Mouse (Mus musculus): ENCODE results near the gene Ramp2. TPM values are rescaled to one million over a fixed set of nuclear protein-coding genes. Genes with fewer than 3 reads are reported as not detected.

Ramp2 gene
- 50.3 and 52.7 TPM in 2 replicates for polyA plus RNA-seq (2012; rRNA removed)

- H3K27me3 ChIP-seq (ENCODE audit: control insufficient read depth, insufficient read depth, low read length): no peaks in the 10 kb centered on the region; the same call in 1 of the 2 replicates
- 1% methylated on average over 61 of the region's 63 CpGs for WGBS
- peak within 1 kb of the TSS; percentile 51 for H3K4me3 ChIP-seq (replicated peaks; ENCODE audit: insufficient read depth, low read depth, low read length)
- no peaks in the 10 kb centered on the region for H3K4me1 ChIP-seq (ENCODE audit: control insufficient read depth, insufficient read depth, low read length)
- H3K27ac ChIP-seq (ENCODE audit: insufficient read depth, low read length): peak within 1 kb of the TSS; percentile 17; the same call in 1 of the 2 replicates
- TF ChIP-seq CTCF (IDR thresholded peaks at IDR 0.05; ENCODE audit: borderline replicate concordance, insufficient read depth, low read depth, low read length): no peak
- no peak for TF ChIP-seq POLR2A (IDR thresholded peaks at IDR 0.05; ENCODE audit: borderline replicate concordance, insufficient read depth, low read length)
- peak in 1 of 2 experiments; percentile 22 for DNase-seq
These were observed at the start of gene Ramp2 for GRCm38 (mm10) chr11:101245855-101246701. Gene Ramp2, plus strand, starts transcription at chr11:101246028.

GRCm38 (mm10) chr11:101196175-101196574 lies 49.7 kb upstream of the Ramp2 start:
- 95% methylated on average over 8 of the region's 8 CpGs for WGBS

DNA sequence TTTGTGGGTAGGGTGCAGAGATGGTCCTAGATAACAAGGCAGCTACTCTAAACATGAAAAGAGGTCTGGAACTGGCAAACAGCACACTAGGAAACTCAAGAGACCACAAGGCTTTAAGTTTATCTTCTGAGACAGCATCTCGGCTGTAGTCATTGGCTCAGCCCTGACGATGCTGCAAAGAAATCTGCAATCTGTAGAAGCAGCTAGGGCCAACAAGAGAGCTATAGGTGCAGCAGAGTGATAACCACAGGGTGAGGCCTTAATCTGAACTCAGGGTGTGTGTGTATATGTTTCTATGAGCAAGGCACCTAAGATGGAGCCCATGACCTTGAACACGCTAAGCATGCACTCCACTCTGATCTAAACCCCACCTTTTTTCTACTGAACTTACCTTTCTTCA lies 46.3 kb upstream of the Ramp2 start:
- Histone ChIP-seq H3K27ac (ENCODE audit: insufficient read depth, low read length) (no peak overlapping the region), H3K27me3 (ENCODE audit: control insufficient read depth, insufficient read depth, low read length) (no peaks in the 10 kb centered on the region), H3K4me3 (replicated peaks; ENCODE audit: insufficient read depth, low read depth, low read length) (no peak overlapping the region), H3K4me1 (ENCODE audit: control insufficient read depth, insufficient read depth, low read length) (peaks cover 6% of the 10 kb centered on the region; the same call in 1 of the 2 replicates)
- 94% methylated on average over 3 of the region's 3 CpGs for WGBS
- TF ChIP-seq CTCF (IDR thresholded peaks at IDR 0.05; ENCODE audit: borderline replicate concordance, insufficient read depth, low read depth, low read length) (no peak), POLR2A (IDR thresholded peaks at IDR 0.05; ENCODE audit: borderline replicate concordance, insufficient read depth, low read length) (no peak)
- DNase-seq: no peak

More at GRCm38 (mm10) chr11:101196175-101196574, 49.7 kb upstream of the Ramp2 start:
- Histone ChIP-seq H3K27me3 (ENCODE audit: control insufficient read depth, insufficient read depth, low read length) (no peaks in the 10 kb centered on the region), H3K27ac (ENCODE audit: insufficient read depth, low read length) (no peak overlapping the region), H3K4me3 (replicated peaks; ENCODE audit: insufficient read depth, low read depth, low read length) (no peak overlapping the region), H3K4me1 (ENCODE audit: control insufficient read depth, insufficient read depth, low read length) (peaks cover 34% of the 10 kb centered on the region)
- DNase-seq: no peak
- TF ChIP-seq CTCF (IDR thresholded peaks at IDR 0.05; ENCODE audit: borderline replicate concordance, insufficient read depth, low read depth, low read length) (no peak), POLR2A (IDR thresholded peaks at IDR 0.05; ENCODE audit: borderline replicate concordance, insufficient read depth, low read length) (no peak)

GRCm38 (mm10) chr11:101200986-101201385 lies 44.8 kb upstream of the Ramp2 start:
- Histone ChIP-seq H3K27me3 (ENCODE audit: control insufficient read depth, insufficient read depth, low read length) (no peaks in the 10 kb centered on the region), H3K4me1 (ENCODE audit: control insufficient read depth, insufficient read depth, low read length) (peaks cover 6% of the 10 kb centered on the region; the same call in 1 of the 2 replicates), H3K27ac (ENCODE audit: insufficient read depth, low read length) (peak overlapping the region; percentile 41; the same call in 1 of the 2 replicates), H3K4me3 (replicated peaks; ENCODE audit: insufficient read depth, low read depth, low read length) (peak overlapping the region; percentile 33)
- peak; percentile 77 to 86 for DNase-seq
- WGBS: 3% methylated on average over 7 of the region's 7 CpGs
- TF ChIP-seq POLR2A (IDR thresholded peaks at IDR 0.05; ENCODE audit: borderline replicate concordance, insufficient read depth, low read length) (peak; percentile 36; the same call in 1 of the 2 replicates), CTCF (IDR thresholded peaks at IDR 0.05; ENCODE audit: borderline replicate concordance, insufficient read depth, low read depth, low read length) (peak; percentile 97)

GRCm38 (mm10) chr11:101211970-101212369 lies 33.9 kb upstream of the Ramp2 start:
- peak in 1 of 2 experiments; percentile 63 for DNase-seq
- H3K4me1 ChIP-seq (ENCODE audit: control insufficient read depth, insufficient read depth, low read length): no peaks in the 10 kb centered on the region
- no peak for TF ChIP-seq POLR2A (IDR thresholded peaks at IDR 0.05; ENCODE audit: borderline replicate concordance, insufficient read depth, low read length)
- peak; percentile 46; the same call in 1 of the 2 replicates for TF ChIP-seq CTCF (IDR thresholded peaks at IDR 0.05; ENCODE audit: borderline replicate concordance, insufficient read depth, low read depth, low read length)
- H3K27ac ChIP-seq (ENCODE audit: insufficient read depth, low read length): no peak overlapping the region
- no peaks in the 10 kb centered on the region for H3K27me3 ChIP-seq (ENCODE audit: control insufficient read depth, insufficient read depth, low read length)
- no peak overlapping the region for H3K4me3 ChIP-seq (replicated peaks; ENCODE audit: insufficient read depth, low read depth, low read length)
- WGBS: 31% methylated on average over 3 of the region's 3 CpGs

GRCm38 (mm10) chr11:101216936-101217335 lies 28.9 kb upstream of the Ramp2 start:
- Histone ChIP-seq H3K4me1 (ENCODE audit: control insufficient read depth, insufficient read depth, low read length) (no peaks in the 10 kb centered on the region), H3K27ac (ENCODE audit: insufficient read depth, low read length) (no peak overlapping the region), H3K4me3 (replicated peaks; ENCODE audit: insufficient read depth, low read depth, low read length) (no peak overlapping the region), H3K27me3 (ENCODE audit: control insufficient read depth, insufficient read depth, low read length) (no peaks in the 10 kb centered on the region)
- 90% methylated on average over 5 of the region's 5 CpGs for WGBS
- TF ChIP-seq POLR2A (IDR thresholded peaks at IDR 0.05; ENCODE audit: borderline replicate concordance, insufficient read depth, low read length) (no peak), CTCF (IDR thresholded peaks at IDR 0.05; ENCODE audit: borderline replicate concordance, insufficient read depth, low read depth, low read length) (no peak)
- no peak for DNase-seq

- Histone ChIP-seq H3K27ac (ENCODE audit: insufficient read depth, low read length) (no peak overlapping the region), H3K27me3 (ENCODE audit: control insufficient read depth, insufficient read depth, low read length) (no peaks in the 10 kb centered on the region), H3K4me1 (ENCODE audit: control insufficient read depth, insufficient read depth, low read length) (no peaks in the 10 kb centered on the region), H3K4me3 (replicated peaks; ENCODE audit: insufficient read depth, low read depth, low read length) (no peak overlapping the region)
- no peak for TF ChIP-seq CTCF (IDR thresholded peaks at IDR 0.05; ENCODE audit: borderline replicate concordance, insufficient read depth, low read depth, low read length)
- TF ChIP-seq POLR2A (IDR thresholded peaks at IDR 0.05; ENCODE audit: borderline replicate concordance, insufficient read depth, low read length): no peak
- 85% methylated on average over 10 of the region's 10 CpGs for WGBS
- DNase-seq: no peak
These were observed 27.3 kb upstream of the Ramp2 start for GRCm38 (mm10) chr11:101218436-101219055.
